Mouse (Mus musculus) myocyte (in vitro differentiated cells): ENCODE data around the gene Cryab. TPM values are rescaled to one million over a fixed set of nuclear protein-coding genes. Genes with fewer than 3 reads are reported as not detected.

ENCODE experiments used
- H3K27me3 ChIP-seq: one replicate; pipeline ENCODE4 v1.6.1; 2011; ENCODE audit not compliant: control insufficient read depth, insufficient read depth, insufficient read length
- H3K36me3 ChIP-seq: one replicate; pipeline ENCODE4 v1.6.1; 2011; ENCODE audit not compliant: control insufficient read depth, insufficient read depth
- H3K4me2 ChIP-seq: one replicate; pipeline ENCODE4 v1.6.1; 2011; ENCODE audit warnings: low read depth, control low read depth
- H3K4me3 ChIP-seq: one replicate; pipeline ENCODE4 v1.5.1; 2011; ENCODE audit warnings: mild to moderate bottlenecking, control low read depth, moderate library complexity
- H3K79me2 ChIP-seq: one replicate; pipeline ENCODE4 v1.6.1; 2011; ENCODE audit not compliant: control insufficient read depth, insufficient read depth
- H3ac ChIP-seq: one replicate; pipeline ENCODE4 v1.6.1; 2011; ENCODE audit not compliant: control insufficient read depth, insufficient read length
- CEBPB ChIP-seq: IDR thresholded peaks from 2 replicates; pipeline ENCODE4 v1.6.1; 2011; ENCODE audit warnings: mild to moderate bottlenecking, moderate library complexity; ENCODE audit not compliant: poor library complexity, insufficient read depth, severe bottlenecking
- E2F4 ChIP-seq: IDR thresholded peaks from one replicate; pipeline ENCODE4 v1.6.1; 2011; ENCODE audit warnings: mild to moderate bottlenecking, control low read depth, moderate library complexity; ENCODE audit not compliant: insufficient read depth
- MAX ChIP-seq: IDR thresholded peaks from one replicate; pipeline ENCODE4 v1.6.1; 2011; ENCODE audit warnings: low read depth, mild to moderate bottlenecking, control low read depth
- MYOD1 ChIP-seq, 3 experiments: IDR thresholded peaks; one replicate each; pipeline ENCODE4 v1.6.1; 2011; ENCODE audit warnings: control low read depth in 2 of 3, low read depth in 2 of 3, mild to moderate bottlenecking in 2 of 3, moderate library complexity in 1 of 3; ENCODE audit not compliant: insufficient read length in 2 of 3, control insufficient read depth in 1 of 3
- MYOG ChIP-seq, 3 experiments: IDR thresholded peaks; one replicate each; pipeline ENCODE4 v1.6.1; 2011; ENCODE audit warnings: control low read depth in 2 of 3, low read depth in 2 of 3, mild to moderate bottlenecking in 2 of 3; ENCODE audit not compliant: insufficient read length in 2 of 3, control insufficient read depth in 1 of 3, insufficient read depth in 1 of 3
- POLR2A ChIP-seq: IDR thresholded peaks from one replicate; pipeline ENCODE4 v1.6.1; 2011; ENCODE audit warnings: low read depth, mild to moderate bottlenecking, control low read depth, moderate library complexity; ENCODE audit not compliant: insufficient read length
- POLR2AphosphoS2 ChIP-seq: IDR thresholded peaks from one replicate; pipeline ENCODE4 v1.6.1; 2011; ENCODE audit warnings: low read depth, control low read depth; ENCODE audit not compliant: insufficient read length
- REST ChIP-seq: IDR thresholded peaks from one replicate; pipeline ENCODE4 v1.6.1; 2011; ENCODE audit warnings: mild to moderate bottlenecking, control low read depth, moderate library complexity; ENCODE audit not compliant: insufficient read depth, insufficient read length
- SRF ChIP-seq: IDR thresholded peaks from one replicate; pipeline ENCODE4 v1.6.1; 2011; ENCODE audit warnings: low read depth; ENCODE audit not compliant: control insufficient read depth, insufficient read length
- TCF12 ChIP-seq: IDR thresholded peaks from one replicate; pipeline ENCODE4 v1.6.1; 2011; ENCODE audit warnings: mild to moderate bottlenecking, control low read depth; ENCODE audit not compliant: poor library complexity, insufficient read depth, severe bottlenecking
- TCF3 ChIP-seq: IDR thresholded peaks from one replicate; pipeline ENCODE4 v1.6.1; 2011; ENCODE audit warnings: low read depth, control low read depth; ENCODE audit not compliant: insufficient read length
- USF1 ChIP-seq: IDR thresholded peaks from one replicate; pipeline ENCODE4 v1.6.1; 2011; ENCODE audit warnings: low read depth, mild to moderate bottlenecking, control low read depth, moderate library complexity
- polyA plus RNA-seq: library from polyadenylated mRNA; unstranded; fragments of >200 nt; fragmentation: generic; extraction: Trizol; gene quantifications from one replicate; pipeline ENCODE4 v1.2.1, GENCODE M21; 2012; ENCODE audit warnings: missing spikeins

The Cryab gene
- polyA plus RNA-seq, 1 experiment, result 915 TPM

- Histone ChIP-seq H3K4me3 (no peak overlapping the region), H3K4me2 (no peak overlapping the region), H3K27me3 (no peaks in the 10 kb centered on the region), H3ac (no peak overlapping the region), H3K79me2 (no peaks in the 10 kb centered on the region), H3K36me3 (no peaks in the 10 kb centered on the region)
- TF ChIP-seq USF1 (no peak), SRF (no peak), E2F4 (no peak), CEBPB (no peak)
These were observed 32.2 kb upstream of the Cryab start for GRCm38 (mm10) chr9:50718878-50719277.

DNA sequence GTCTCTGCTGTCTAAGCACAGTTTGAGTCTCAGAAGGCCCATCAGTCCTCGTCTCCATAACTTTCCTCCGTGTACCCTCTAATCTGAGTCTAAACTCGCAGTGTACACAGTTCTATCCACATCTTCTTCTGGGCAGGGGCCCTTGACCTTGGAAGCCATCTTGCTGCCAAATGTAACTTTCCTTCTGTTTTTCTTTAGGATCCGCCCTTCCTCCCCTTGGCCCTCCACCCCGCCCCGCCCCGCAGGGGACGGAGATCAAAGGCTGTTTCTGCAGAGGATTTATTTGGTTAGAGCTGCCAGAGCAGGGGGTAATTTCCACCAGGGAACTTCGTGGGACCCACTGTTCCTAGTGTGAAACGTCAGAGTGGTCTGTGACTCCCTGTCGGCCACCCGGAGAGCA is 30.1 kb upstream of the Cryab start:
- Histone ChIP-seq H3K4me3 (no peak overlapping the region), H3K79me2 (no peaks in the 10 kb centered on the region), H3K27me3 (no peaks in the 10 kb centered on the region), H3ac (no peak overlapping the region), H3K36me3 (no peaks in the 10 kb centered on the region), H3K4me2 (no peak overlapping the region)
- TF ChIP-seq MYOG (IDR thresholded peaks at IDR 0.05; ENCODE audit: control insufficient read depth in 1 of 3, insufficient read depth in 1 of 3, insufficient read length in 2 of 3, low read depth in 2 of 3) (no peak), REST (no peak), POLR2A (no peak), MYOD1 (IDR thresholded peaks at IDR 0.05; ENCODE audit: control insufficient read depth in 1 of 3, insufficient read length in 2 of 3, low read depth in 2 of 3) (no peak), MAX (no peak), TCF3 (no peak), USF1 (no peak), SRF (no peak), CEBPB (no peak), POLR2AphosphoS2 (no peak), E2F4 (no peak), TCF12 (no peak)

- no peaks in the 10 kb centered on the region for H3K79me2 ChIP-seq
- H3K4me3 ChIP-seq, result no peak overlapping the region
- no peak overlapping the region for H3K4me2 ChIP-seq
- H3K36me3 ChIP-seq, result no peaks in the 10 kb centered on the region
- no peaks in the 10 kb centered on the region for H3K27me3 ChIP-seq
- TF ChIP-seq REST (no peak), MYOD1 (IDR thresholded peaks at IDR 0.05; ENCODE audit: control insufficient read depth in 1 of 3, insufficient read length in 2 of 3, low read depth in 2 of 3) (peak in 2 of 3 experiments; percentile 32 to 41), E2F4 (no peak), TCF3 (no peak), POLR2AphosphoS2 (no peak)
- no peak overlapping the region for H3ac ChIP-seq
These were observed 28.6 kb upstream of the Cryab start for GRCm38 (mm10) chr9:50722451-50722911.

DNA sequence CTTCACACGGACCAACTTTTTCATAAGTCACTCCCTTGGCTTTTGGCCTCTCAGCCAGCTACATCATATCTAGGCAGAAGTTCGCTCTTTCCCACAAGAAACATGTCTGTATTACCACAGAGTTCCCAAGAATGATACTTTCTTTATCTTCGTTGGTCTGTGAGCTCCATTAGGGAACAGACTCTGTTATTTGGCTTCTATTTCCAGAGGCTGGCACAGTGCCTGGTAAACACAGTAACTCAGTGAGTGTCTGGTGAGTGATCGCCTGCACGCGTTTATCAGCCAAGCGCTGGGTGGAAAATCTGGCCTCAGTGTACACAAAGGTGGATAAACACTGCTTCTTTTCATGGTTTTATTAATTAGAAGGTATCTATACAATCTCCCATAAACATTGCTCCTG is 27.7 kb upstream of the Cryab start:
- Histone ChIP-seq H3K79me2 (no peaks in the 10 kb centered on the region), H3K4me3 (no peak overlapping the region)
- TF ChIP-seq TCF3 (no peak), TCF12 (no peak), POLR2AphosphoS2 (no peak), MYOD1 (IDR thresholded peaks at IDR 0.05; ENCODE audit: control insufficient read depth in 1 of 3, insufficient read length in 2 of 3, low read depth in 2 of 3) (no peak), USF1 (no peak), MYOG (IDR thresholded peaks at IDR 0.05; ENCODE audit: control insufficient read depth in 1 of 3, insufficient read depth in 1 of 3, insufficient read length in 2 of 3, low read depth in 2 of 3) (no peak), SRF (no peak), E2F4 (no peak), MAX (no peak), REST (no peak), POLR2A (no peak), CEBPB (no peak)

DNA sequence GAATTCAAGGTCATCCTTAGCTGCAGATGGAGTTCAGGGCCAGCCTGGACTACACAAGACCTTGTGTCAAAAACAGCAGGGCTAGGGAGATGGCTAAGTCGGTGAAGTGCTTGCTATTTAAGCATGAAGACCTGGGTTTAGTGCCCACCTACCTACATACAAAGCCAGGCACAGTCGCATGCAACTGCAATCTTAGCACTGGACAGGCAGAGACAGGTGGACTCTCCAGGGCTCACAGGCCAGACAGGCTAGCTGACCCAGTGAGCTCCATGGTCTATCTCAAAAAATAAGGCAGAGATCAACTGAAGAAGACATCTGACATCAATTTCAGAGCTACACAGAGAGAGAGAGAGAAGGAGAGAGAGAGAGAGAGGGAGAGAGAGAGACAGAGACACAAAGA is 27.0 kb upstream of the Cryab start:
- Histone ChIP-seq H3ac (no peak overlapping the region), H3K79me2 (no peaks in the 10 kb centered on the region), H3K4me3 (no peak overlapping the region), H3K36me3 (no peaks in the 10 kb centered on the region), H3K27me3 (no peaks in the 10 kb centered on the region), H3K4me2 (no peak overlapping the region)
- TF ChIP-seq SRF (no peak), MYOD1 (IDR thresholded peaks at IDR 0.05; ENCODE audit: control insufficient read depth in 1 of 3, insufficient read length in 2 of 3, low read depth in 2 of 3) (peak in 2 of 3 experiments; percentile 65 to 79)

More for the DNA sequence above, 27.7 kb upstream of the Cryab start:
- H3ac ChIP-seq, result no peak overlapping the region
- no peaks in the 10 kb centered on the region for H3K36me3 ChIP-seq
- H3K27me3 ChIP-seq, result no peaks in the 10 kb centered on the region
- peak overlapping the region; percentile 56 for H3K4me2 ChIP-seq
